In genomic region chr14:68021240-68021639, GRCm38 (mm10) we compare ENCODE assay signal across 14 mouse cellular contexts.
DNase-seq lines count a peak whose midpoint lies in the region; ATAC-seq and TF ChIP-seq lines count a peak whose summit lies in the region.
"Had no signal": no experiment of that assay in that cellular context is flagged by ENCODE, and none has a peak within 500 bp of the region (broad histone marks: within the 10 kb centered on the region; RNA-seq: fewer than 3 reads in every experiment).

No protein-coding gene starts in this region.

- DNase-seq in heart, postnatal 36 days = no peak
- no peak for DNase-seq in CH12.LX (ENCODE audit: extremely low read depth)
- peak; percentile 72 for DNase-seq in brain, adult 2 months (ENCODE audit: low read depth, low spot score)
- DNase-seq in c-Kit-positive CD71-positive TER-119-positive erythroid progenitor cells, embryonic 14.5 days (ENCODE audit: low spot score) = no peak
- DNase-seq in thymus, postnatal 25 days = no peak
- DNase-seq in urinary bladder, adult 2 months (ENCODE audit: low spot score) = no peak
- DNase-seq: cerebellum, postnatal 10 days; kidney, postnatal 14 days; lung, postnatal 14 days had no signal

- 0 out of 2 replicates have a peak, but pooled peaks cover 2% of the 10 kb centered on the region for H3K4me1 ChIP-seq in heart, embryonic 11.5 days (ENCODE audit: control insufficient read depth, insufficient read depth, low read length)
- no peaks in the 10 kb centered on the region for H3K4me1 ChIP-seq in CH12.LX (ENCODE audit: control insufficient read depth in 1 of 2, insufficient read depth in 2 of 2)
- H3K4me1 ChIP-seq: embryonic facial prominence, embryonic 12.5 days had no signal

- H3K9me3 ChIP-seq in heart, embryonic 11.5 days (replicated peaks; ENCODE audit: control insufficient read depth, low read length) = no peaks in the 10 kb centered on the region
- H3K9me3 ChIP-seq in CH12.LX (replicated peaks; ENCODE audit: low read length) = no peaks in the 10 kb centered on the region
- H3K9me3 ChIP-seq: embryonic facial prominence, embryonic 12.5 days; heart, embryonic 12.5 days had no signal

- H3K9ac ChIP-seq in heart, embryonic 11.5 days (ENCODE audit: low read depth, low read length) = no peak overlapping the region
- H3K9ac ChIP-seq in CH12.LX (ENCODE audit: insufficient read depth, low read depth) = no peak overlapping the region
- H3K9ac ChIP-seq: embryonic facial prominence, embryonic 12.5 days; heart, embryonic 12.5 days had no signal

- dilution Hi-C loops in CH12.LX (cut with MboI; ENCODE audit: extremely low pct_ligation_motif_present, extremely low pct_unique_long_range_greater_than_20kb, low sequenced_read_pairs) = no loop called here

- H3K27me3 ChIP-seq in heart, embryonic 11.5 days (ENCODE audit: control insufficient read depth, insufficient read depth, low read length) = no peaks in the 10 kb centered on the region
- no peaks in the 10 kb centered on the region for H3K27me3 ChIP-seq in CH12.LX (replicated peaks)
- H3K27me3 ChIP-seq: embryonic facial prominence, embryonic 12.5 days; heart, embryonic 12.5 days had no signal

- no peak overlapping the region for H3K4me2 ChIP-seq in heart, embryonic 11.5 days
- no peak overlapping the region for H3K4me2 ChIP-seq in CH12.LX (ENCODE audit: insufficient read depth, low read depth, poor library complexity, severe bottlenecking)
- H3K4me2 ChIP-seq: embryonic facial prominence, embryonic 12.5 days; heart, embryonic 12.5 days had no signal

- 75% methylated on average over 7 of the region's 7 CpGs for WGBS in heart, embryonic 11.5 days (ENCODE audit: insufficient replicate concordance)

- no peak for TF ChIP-seq POLR2A in CH12.LX (IDR thresholded peaks at IDR 0.05; ENCODE audit: low read depth, low read length)

- no peaks in the 10 kb centered on the region for H3K36me3 ChIP-seq in heart, embryonic 11.5 days (ENCODE audit: control insufficient read depth, insufficient read depth, low read length)
- H3K36me3 ChIP-seq in CH12.LX (replicated peaks in 1 of 2; ENCODE audit: control insufficient read depth in 1 of 2, insufficient read depth in 1 of 2, low read length in 1 of 2) = no peaks in the 10 kb centered on the region
- H3K36me3 ChIP-seq: embryonic facial prominence, embryonic 12.5 days; heart, embryonic 12.5 days had no signal

- H3K27ac ChIP-seq in heart, embryonic 11.5 days (ENCODE audit: low read depth, low read length) = 0 out of 2 replicates have a peak overlapping the region, but pooled peaks have one; percentile 15
- H3K27ac ChIP-seq in CH12.LX (ENCODE audit: insufficient read depth, low read depth) = no peak overlapping the region
- H3K27ac ChIP-seq: embryonic facial prominence, embryonic 12.5 days had no signal

- H3K4me3 ChIP-seq in heart, embryonic 11.5 days (ENCODE audit: low read depth, low read length) = no peak overlapping the region
- no peak overlapping the region for H3K4me3 ChIP-seq in CH12.LX (replicated peaks in 1 of 3; ENCODE audit: low read depth in 2 of 3, low read length in 2 of 3, poor library complexity in 1 of 3)
- H3K4me3 ChIP-seq: embryonic facial prominence, embryonic 12.5 days; heart, embryonic 12.5 days had no signal

- TF ChIP-seq EP300 in CH12.LX (IDR thresholded peaks at IDR 0.05; ENCODE audit: low read length) = no peak

- H3K79me2 ChIP-seq in CH12.LX (replicated peaks; ENCODE audit: control insufficient read depth, extremely low read depth, insufficient read depth, poor library complexity, severe bottlenecking) = no peaks in the 10 kb centered on the region

- no peak for TF ChIP-seq RAD21 in CH12.LX (IDR thresholded peaks at IDR 0.05; ENCODE audit: low read depth, low read length)

- intact Hi-C loops in heart, postnatal 36 days (cut with DNase I) = no loop called here

- no peak for ATAC-seq in heart, embryonic 11.5 days (replicated peaks; ENCODE audit: insufficient number of reproducible peaks, low FRiP score, low TSS enrichment)
- peak; percentile 39; the same call in 1 of the 2 replicates for ATAC-seq in megakaryocyte progenitor cell, adult 5-6 weeks (replicated peaks; ENCODE audit: poor library complexity)
- ATAC-seq: inflammation-experienced regulatory T-cells, adult 6 months had no signal

- in situ Hi-C loops in CH12.LX (cut with MboI; ENCODE audit: low pct_ligation_motif_present, low pct_unique_long_range_greater_than_20kb, low sequenced_read_pairs) = no loop called here

- TF ChIP-seq CTCF in CH12.LX (conservative IDR thresholded peaks at IDR 0.05 in 1 of 2, IDR thresholded peaks at IDR 0.05 in 1 of 2; ENCODE audit: low read depth in 2 of 2, low read length in 2 of 2) = no peak

TF ChIP-seq in CH12.LX, 34 proteins besides CTCF, POLR2A, EP300 and RAD21:
- TF ChIP-seq GABPA (IDR thresholded peaks at IDR 0.05; ENCODE audit: insufficient replicate concordance, low read depth, low read length) = no peak
- 0 out of 2 replicates have a peak, but pooled peaks have one; percentile 29 for TF ChIP-seq MAFK (IDR thresholded peaks at IDR 0.05; ENCODE audit: insufficient replicate concordance, low read length)
- no peak for TF ChIP-seq NELFE (IDR thresholded peaks at IDR 0.05; ENCODE audit: low read depth, low read length)
TF ChIP-seq in CH12.LX: peak in this region for 1.
